Mouse (Mus musculus) spleen, adult 12 weeks (tissue): ENCODE results near the gene Daxx.
"Not testable (repeated sequence)": the region's sequence is repeated elsewhere in the genome, so short reads cannot be mapped to it uniquely, and the experiment has no call there.

Experiments used
- DNase-seq: peaks from one replicate; pipeline ENCODE4 v3.0.0; 2022; ENCODE audit warnings: low spot score

The Daxx gene

DNA sequence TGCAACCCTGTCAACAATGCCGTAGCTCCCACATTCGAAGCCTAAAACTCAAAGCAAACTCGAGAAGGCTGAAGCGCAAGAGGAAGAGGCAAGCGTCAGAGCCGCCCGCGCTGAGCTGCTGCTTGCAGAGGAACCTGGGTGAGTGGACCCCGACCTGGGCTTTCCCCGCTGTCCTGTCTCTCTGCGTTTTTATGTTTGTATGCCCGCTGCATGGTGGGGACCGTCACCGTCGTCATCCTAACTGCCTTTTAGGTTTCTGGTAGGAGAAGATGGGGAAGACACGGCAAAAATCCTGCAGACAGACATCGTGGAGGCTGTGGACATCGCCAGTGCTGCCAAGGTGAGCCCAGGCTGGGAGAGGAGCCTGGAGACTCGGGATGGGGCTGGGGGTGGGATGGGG lies 32.2 kb downstream of the Daxx start:
- DNase-seq = no peak

DNA sequence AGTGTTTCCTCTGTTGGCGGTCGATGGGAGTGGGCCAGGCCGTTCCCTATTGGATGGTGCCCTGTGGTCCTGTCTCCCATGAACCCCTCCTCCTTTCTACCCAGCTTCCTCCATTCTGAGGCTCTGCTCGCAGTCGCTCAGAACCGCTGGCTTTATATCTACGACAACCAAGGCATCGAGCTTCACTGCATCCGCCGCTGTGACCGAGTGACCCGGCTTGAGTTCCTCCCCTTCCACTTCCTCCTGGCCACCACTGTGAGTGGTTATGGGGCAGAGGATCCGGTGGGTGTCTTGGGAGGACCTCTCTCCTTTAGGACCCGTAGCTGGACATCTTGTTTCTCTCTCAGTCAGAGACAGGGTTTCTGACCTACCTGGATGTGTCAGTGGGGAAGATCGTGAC lies 34.2 kb downstream of the Daxx start:
- DNase-seq = no peak

- no peak for DNase-seq
These were observed 38.3 kb downstream of the Daxx start for GRCm38 (mm10) chr17:33947430-33948089.

- DNase-seq = no peak
These were observed 39.1 kb downstream of the Daxx start for GRCm38 (mm10) chr17:33948090-33948904.

DNA sequence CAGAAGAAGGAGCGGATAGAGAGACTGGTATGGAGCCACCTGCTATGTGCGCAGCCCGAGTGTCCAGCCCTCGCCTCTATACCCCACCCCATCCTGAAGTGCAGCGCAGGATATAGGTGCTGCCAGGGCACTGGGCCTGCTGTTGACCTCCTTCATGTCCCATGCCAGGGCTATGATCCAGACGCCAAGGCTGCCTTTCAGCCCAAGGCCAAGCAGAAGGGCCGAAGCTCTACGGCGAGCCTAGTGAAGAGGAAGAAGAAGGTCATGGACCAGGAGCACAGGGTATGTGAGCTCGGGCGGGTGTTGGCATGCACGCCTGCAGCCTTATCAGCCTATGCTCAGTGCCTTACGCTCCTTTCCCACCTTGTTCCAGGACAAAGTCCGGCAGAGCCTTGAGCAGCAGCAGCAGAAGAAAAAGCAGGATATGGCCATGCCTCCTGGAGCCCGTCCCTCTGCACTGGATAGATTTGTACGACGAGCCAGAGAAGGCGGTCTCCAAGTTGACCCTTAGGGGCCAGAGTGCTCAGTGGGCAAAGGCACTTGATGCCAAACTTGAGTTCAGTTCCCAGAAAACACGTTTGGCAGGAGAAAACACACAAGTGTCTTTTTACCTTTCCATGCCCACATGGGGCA lies 39.8 kb downstream of the Daxx start:
- DNase-seq = no peak

- no peak for DNase-seq
These were observed 41.0 kb downstream of the Daxx start for GRCm38 (mm10) chr17:33950131-33950625.

GRCm38 (mm10) chr17:33951021-33951946 lies 42.1 kb downstream of the Daxx start, which contains the start of gene B3galt4:
Gene B3galt4 (minus strand): TSS chr17:33951488.
- DNase-seq = peak; percentile 64

- DNase-seq = not testable (repeated sequence)
These were observed 42.8 kb downstream of the Daxx start for GRCm38 (mm10) chr17:33952015-33952414.

DNA sequence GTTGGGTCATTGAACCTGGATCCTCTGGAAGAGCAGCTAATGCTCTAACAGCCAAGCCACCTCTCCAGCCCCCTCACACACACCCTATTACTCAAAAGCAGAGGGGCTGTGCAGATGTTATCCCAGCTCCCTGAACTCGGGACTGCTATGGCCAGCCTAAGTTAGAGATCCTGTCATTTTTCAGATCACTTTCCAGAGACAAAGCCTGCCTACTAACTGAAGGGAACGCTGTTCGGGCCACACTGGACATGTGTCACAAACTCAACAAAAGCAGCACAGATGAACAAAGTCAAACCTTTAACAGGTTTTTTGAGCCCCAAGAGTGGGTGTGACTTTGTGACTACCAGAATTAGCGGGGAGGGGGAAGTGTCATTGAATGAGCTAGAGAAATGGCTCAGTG lies 43.7 kb downstream of the Daxx start:
- no peak for DNase-seq

- no peak for DNase-seq
These were observed 44.1 kb downstream of the Daxx start for GRCm38 (mm10) chr17:33953310-33953709.

DNA sequence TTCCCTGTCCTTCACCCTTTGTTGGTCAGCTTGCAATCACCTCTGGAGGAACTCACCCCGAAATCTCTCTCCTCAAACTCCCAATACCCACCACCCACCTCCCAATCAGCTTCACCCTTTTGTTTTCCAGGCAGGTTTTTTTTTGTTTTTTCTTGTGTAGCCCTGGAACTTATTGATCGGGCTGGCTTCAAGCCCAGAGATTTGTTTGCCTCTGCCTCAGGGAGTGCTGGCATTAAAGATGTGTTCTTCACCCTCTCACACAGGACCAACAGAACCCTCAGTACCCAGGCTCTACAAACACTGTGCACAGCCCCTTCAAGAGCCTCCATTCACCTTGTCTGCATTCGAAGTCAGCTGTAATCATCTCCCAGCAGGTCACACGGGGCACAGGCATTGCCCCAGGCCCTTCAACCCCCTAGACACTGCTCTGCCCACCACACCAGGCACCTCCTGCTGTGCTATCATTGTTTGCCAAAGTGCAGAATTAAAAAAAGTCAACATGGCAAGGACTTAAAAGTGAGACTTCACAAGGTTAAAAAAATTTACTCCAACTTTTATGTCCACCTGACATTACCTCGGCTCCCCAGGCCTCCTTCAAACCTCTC lies 44.8 kb downstream of the Daxx start:
- no peak for DNase-seq

- no peak for DNase-seq
These were observed 45.7 kb downstream of the Daxx start for GRCm38 (mm10) chr17:33954646-33955554.

GRCm38 (mm10) chr17:33955555-33956214 lies 46.5 kb downstream of the Daxx start, which contains the start of the genes Vps52 and Rps18:
Gene Vps52 (plus strand): TSS chr17:33955812.
Gene Rps18 (minus strand): TSS chr17:33956001.
- DNase-seq = peak; percentile 95

DNA sequence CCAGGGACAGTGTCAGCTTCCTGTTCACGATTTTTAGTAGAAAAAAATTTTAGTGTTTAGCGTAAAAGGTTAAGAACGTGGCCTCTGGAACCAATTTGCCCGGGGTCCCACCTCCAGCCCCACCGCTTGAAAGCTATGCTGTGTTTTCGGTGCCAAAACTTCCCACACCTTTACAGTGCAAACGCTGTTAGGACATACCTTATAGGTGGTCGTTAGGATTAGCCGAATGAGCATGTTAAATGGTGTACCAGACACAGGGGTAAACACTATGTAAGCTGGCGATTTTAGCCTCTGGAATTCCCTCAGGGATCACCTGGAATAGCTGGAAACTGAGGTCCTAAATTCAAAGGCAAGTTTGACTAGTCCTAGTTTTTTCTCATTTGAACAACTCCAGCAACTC lies 47.1 kb downstream of the Daxx start:
- DNase-seq = no peak

- no peak for DNase-seq
These were observed 48.3 kb downstream of the Daxx start for GRCm38 (mm10) chr17:33957493-33957892.

DNA sequence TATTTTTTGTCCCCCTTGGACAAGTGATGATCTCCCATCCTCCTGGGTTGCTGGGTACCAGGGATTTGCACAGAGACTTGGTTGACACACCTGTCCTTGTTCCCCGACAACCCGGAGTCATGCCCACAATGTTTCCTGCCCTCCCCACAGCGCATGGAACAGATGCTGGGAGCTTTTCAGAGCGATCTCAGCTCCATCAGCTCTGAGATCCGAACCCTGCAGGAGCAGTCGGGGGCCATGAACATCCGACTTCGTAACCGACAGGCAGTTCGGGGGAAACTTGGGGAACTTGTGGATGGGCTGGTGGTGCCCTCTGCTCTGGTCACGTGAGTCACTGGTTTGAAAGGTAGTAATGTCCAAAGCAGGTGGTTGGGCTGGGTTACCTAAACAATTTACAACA lies 49.2 kb downstream of the Daxx start:
- no peak for DNase-seq

- no peak for DNase-seq
These were observed 49.9 kb downstream of the Daxx start for GRCm38 (mm10) chr17:33959135-33959534.

DNA sequence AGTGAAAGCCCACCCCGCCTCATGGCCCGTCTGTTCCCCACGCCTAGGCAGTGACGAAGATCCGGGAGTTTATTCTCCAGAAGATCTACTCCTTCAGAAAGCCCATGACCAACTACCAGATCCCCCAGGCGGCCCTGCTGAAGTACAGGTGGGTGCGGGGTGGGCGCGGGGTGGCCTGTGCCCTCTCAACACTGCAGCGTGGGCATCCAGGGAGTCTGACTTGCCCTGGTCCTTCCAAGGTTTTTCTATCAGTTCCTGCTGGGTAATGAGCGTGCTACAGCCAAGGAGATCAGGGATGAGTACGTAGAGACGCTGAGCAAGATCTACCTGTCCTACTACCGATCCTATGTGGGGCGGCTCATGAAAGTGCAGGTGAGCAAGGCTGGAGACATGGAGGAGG lies 50.7 kb downstream of the Daxx start:
- DNase-seq = no peak

GRCm38 (mm10) chr17:33962876-33963275 lies 53.7 kb downstream of the Daxx start:
- no peak for DNase-seq
